Mouse (Mus musculus): ENCODE measurements around the gene Stra6.

The Stra6 gene

GRCm38 (mm10) chr9:58174818-58175251 is 111.2 kb downstream of the Stra6 start:
- DNase-seq (ENCODE audit: low read depth): peak; percentile 12

GRCm38 (mm10) chr9:58175745-58176487 is 112.3 kb downstream of the Stra6 start:
- peak; percentile 43 for DNase-seq (ENCODE audit: low read depth)

- DNase-seq (ENCODE audit: low read depth): no peak
Observed at GRCm38 (mm10) chr9:58177165-58177564, 113.6 kb downstream of the Stra6 start.

GRCm38 (mm10) chr9:58179390-58179789 is 115.8 kb downstream of the Stra6 start:
- no peak for DNase-seq (ENCODE audit: low read depth)

GRCm38 (mm10) chr9:58184456-58184855 is 120.9 kb downstream of the Stra6 start:
- DNase-seq (ENCODE audit: low read depth): no peak

GRCm38 (mm10) chr9:58194222-58194621 is 130.6 kb downstream of the Stra6 start:
- DNase-seq (ENCODE audit: low read depth): no peak

- no peak for DNase-seq (ENCODE audit: low read depth)
Observed at GRCm38 (mm10) chr9:58195671-58196070, 132.1 kb downstream of the Stra6 start.

GRCm38 (mm10) chr9:58196141-58196540 is 132.6 kb downstream of the Stra6 start:
- DNase-seq (ENCODE audit: low read depth): no peak

GRCm38 (mm10) chr9:58196610-58197567 is 133.3 kb downstream of the Stra6 start:
- no peak for DNase-seq (ENCODE audit: low read depth)

GRCm38 (mm10) chr9:58197781-58198701 is 134.5 kb downstream of the Stra6 start:
- DNase-seq (ENCODE audit: low read depth): no peak

GRCm38 (mm10) chr9:58198801-58199371 is 135.3 kb downstream of the Stra6 start:
- no peak for DNase-seq (ENCODE audit: low read depth)

GRCm38 (mm10) chr9:58199381-58200269 is 136.0 kb downstream of the Stra6 start:
- DNase-seq (ENCODE audit: low read depth): no peak

GRCm38 (mm10) chr9:58200270-58201090 is 136.9 kb downstream of the Stra6 start:
- no peak for DNase-seq (ENCODE audit: low read depth)

- DNase-seq (ENCODE audit: low read depth): no peak
Observed at GRCm38 (mm10) chr9:58201091-58201842, 137.7 kb downstream of the Stra6 start.

GRCm38 (mm10) chr9:58201861-58202549 is 138.4 kb downstream of the Stra6 start:
- DNase-seq (ENCODE audit: low read depth): no peak

- DNase-seq (ENCODE audit: low read depth): no peak
Observed at GRCm38 (mm10) chr9:58202676-58203453, 139.3 kb downstream of the Stra6 start.

Data from NIH3T3 (cell line).